In the genomic region with DNA sequence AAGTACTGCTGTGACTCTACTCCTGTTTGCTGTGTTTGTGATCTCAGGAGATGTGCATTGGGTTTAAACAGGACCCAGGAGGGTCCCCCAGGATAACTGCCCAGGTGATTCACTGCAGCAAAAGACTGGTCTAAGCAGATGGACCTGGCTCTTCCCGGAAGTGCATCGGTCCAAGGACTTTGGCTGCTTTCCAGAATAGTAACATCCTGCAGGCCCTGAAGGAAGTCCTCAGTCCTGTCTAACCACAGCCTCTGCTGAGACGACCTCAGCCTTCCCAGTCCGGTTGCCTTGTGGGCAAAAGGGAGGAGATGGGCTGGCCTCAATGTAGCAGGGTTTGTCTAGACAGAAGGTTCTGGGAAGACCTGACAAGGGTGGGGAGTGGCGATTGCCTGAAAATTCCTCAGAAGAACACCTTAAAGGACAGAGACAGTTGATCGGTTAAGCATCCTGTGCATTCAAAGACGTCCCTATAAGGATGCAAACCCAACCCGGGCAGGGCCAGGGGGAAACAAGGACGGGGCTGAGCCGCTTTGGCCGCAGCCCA, we compare ENCODE assay signal across 14 mouse cellular contexts. TPM values are rescaled to one million over a fixed set of nuclear protein-coding genes. Genes with fewer than 3 reads are reported as not detected.
A peak's percentile ranks its signal among the peaks of the same experiment; 100 is the strongest.
DNase-seq lines count a peak whose midpoint lies in the region; ATAC-seq and TF ChIP-seq lines count a peak whose summit lies in the region.
"Had no signal": no experiment of that assay in that cellular context is flagged by ENCODE, and none has a peak within 500 bp of the region (broad histone marks: within the 10 kb centered on the region; RNA-seq: fewer than 3 reads in every experiment).

No protein-coding gene starts in this region.

- H3K9ac ChIP-seq in kidney, embryonic 14.5 days (ENCODE audit: low read depth, low read length), result no peak overlapping the region
- H3K9ac ChIP-seq in midbrain, embryonic 11.5 days (ENCODE audit: low read length), result no peak overlapping the region
- no peak overlapping the region for H3K9ac ChIP-seq in midbrain, postnatal 0 days (replicated peaks; ENCODE audit: low read length, poor library complexity, severe bottlenecking)
- H3K9ac ChIP-seq: limb, embryonic 13.5 days had no signal

- no peak overlapping the region for H3K4me2 ChIP-seq in kidney, embryonic 14.5 days (replicated peaks; ENCODE audit: low read depth, low read length)
- H3K4me2 ChIP-seq in midbrain, embryonic 11.5 days, result no peak overlapping the region
- H3K4me2 ChIP-seq in midbrain, postnatal 0 days (ENCODE audit: low read depth, low read length, poor library complexity, severe bottlenecking), result no peak overlapping the region
- H3K4me2 ChIP-seq: limb, embryonic 13.5 days had no signal

- 63% methylated on average over 11 of the region's 11 CpGs for WGBS in kidney, adult 2 months
- 77% methylated on average over 11 of the region's 11 CpGs for WGBS in kidney, embryonic 14.5 days
- WGBS in midbrain, embryonic 11.5 days, result 78% methylated on average over 11 of the region's 11 CpGs
- 79% methylated on average over 11 of the region's 11 CpGs for WGBS in midbrain, postnatal 0 days

- no peak for ATAC-seq in kidney, embryonic 14.5 days (ENCODE audit: low FRiP score, low TSS enrichment)
- no peak for ATAC-seq in midbrain, embryonic 11.5 days (ENCODE audit: low FRiP score)
- no peak for ATAC-seq in midbrain, postnatal 0 days (ENCODE audit: low FRiP score)

- no peak overlapping the region for H3K4me3 ChIP-seq in kidney, adult 2 months (ENCODE audit: insufficient read depth, low read depth, low read length)
- no peak overlapping the region for H3K4me3 ChIP-seq in kidney, embryonic 14.5 days (ENCODE audit: low read length)
- no peak overlapping the region for H3K4me3 ChIP-seq in midbrain, embryonic 11.5 days (ENCODE audit: low read depth, low read length)
- H3K4me3 ChIP-seq in midbrain, postnatal 0 days (ENCODE audit: low read depth, low read length), result no peak overlapping the region
- H3K4me3 ChIP-seq: erythroblast, embryonic 14.5 days; limb, embryonic 13.5 days had no signal

- no peak overlapping the region for H3K27ac ChIP-seq in kidney, adult 2 months (ENCODE audit: insufficient read depth, low read depth, low read length)
- no peak overlapping the region for H3K27ac ChIP-seq in kidney, embryonic 14.5 days (ENCODE audit: low read depth, low read length)
- no peak overlapping the region for H3K27ac ChIP-seq in midbrain, embryonic 11.5 days (ENCODE audit: low read depth, low read length)
- H3K27ac ChIP-seq in midbrain, postnatal 0 days (ENCODE audit: low read depth, low read length), result no peak overlapping the region
- H3K27ac ChIP-seq: limb, embryonic 13.5 days had no signal

- H3K36me3 ChIP-seq in kidney, adult 2 months (ENCODE audit: control insufficient read depth, insufficient read depth, low read length), result no peaks in the 10 kb centered on the region
- no peaks in the 10 kb centered on the region for H3K36me3 ChIP-seq in kidney, embryonic 14.5 days (ENCODE audit: control insufficient read depth, insufficient read depth, low read length)
- H3K36me3 ChIP-seq in midbrain, embryonic 11.5 days (ENCODE audit: control insufficient read depth, insufficient read depth, low read length), result no peaks in the 10 kb centered on the region
- H3K36me3 ChIP-seq in midbrain, postnatal 0 days (ENCODE audit: insufficient read depth, low read length), result no peaks in the 10 kb centered on the region
- H3K36me3 ChIP-seq: limb, embryonic 13.5 days had no signal

- no peaks in the 10 kb centered on the region; the same call in 1 of the 2 replicates for H3K4me1 ChIP-seq in kidney, adult 2 months (ENCODE audit: control insufficient read depth, insufficient read depth, low read length)
- H3K4me1 ChIP-seq in kidney, embryonic 14.5 days (ENCODE audit: control insufficient read depth, insufficient read depth, low read length), result peaks cover 10% of the 10 kb centered on the region; the same call in 1 of the 2 replicates
- H3K4me1 ChIP-seq in midbrain, embryonic 11.5 days (ENCODE audit: control insufficient read depth, insufficient read depth, low read length), result 0 out of 2 replicates have a peak, but pooled peaks cover 3% of the 10 kb centered on the region
- no peaks in the 10 kb centered on the region for H3K4me1 ChIP-seq in midbrain, postnatal 0 days (ENCODE audit: insufficient read depth, low read length)

- no peak for TF ChIP-seq CTCF in kidney, adult 2 months (conservative IDR thresholded peaks at IDR 0.05; ENCODE audit: insufficient read depth, insufficient read length, low read depth, low read length)
- TF ChIP-seq CTCF in midbrain, postnatal 0 days (IDR thresholded peaks at IDR 0.05), result no peak

- peak; percentile 48 to 63 for DNase-seq in cerebellum, postnatal 10 days
- DNase-seq in cerebellum, adult 8-10 months, result no peak
- peak; percentile 53 for DNase-seq in kidney, adult 2 months
- DNase-seq in midbrain, embryonic 11.5 days (ENCODE audit: low spot score, missing footprints), result peak; percentile 67
- DNase-seq in midbrain, postnatal 0 days (ENCODE audit: low spot score), result no peak
- no peak for DNase-seq in adrenal gland, postnatal 14 days
- no peak for DNase-seq in spleen, postnatal 36 days (ENCODE audit: low spot score in 2 of 2)

- no peaks in the 10 kb centered on the region for H3K27me3 ChIP-seq in kidney, adult 2 months (replicated peaks; ENCODE audit: control insufficient read depth, insufficient read depth, low read length)
- no peaks in the 10 kb centered on the region for H3K27me3 ChIP-seq in kidney, embryonic 14.5 days (ENCODE audit: control insufficient read depth, insufficient read depth, low read length)
- no peaks in the 10 kb centered on the region for H3K27me3 ChIP-seq in midbrain, embryonic 11.5 days (ENCODE audit: control insufficient read depth, insufficient read depth, low read length)
- H3K27me3 ChIP-seq in midbrain, postnatal 0 days (ENCODE audit: insufficient read depth, low read length), result no peaks in the 10 kb centered on the region
- H3K27me3 ChIP-seq: limb, embryonic 13.5 days had no signal

- no peaks in the 10 kb centered on the region for H3K9me3 ChIP-seq in kidney, embryonic 14.5 days (ENCODE audit: control insufficient read depth, low read length)
- no peaks in the 10 kb centered on the region for H3K9me3 ChIP-seq in midbrain, embryonic 11.5 days (ENCODE audit: control insufficient read depth, low read length)
- no peaks in the 10 kb centered on the region for H3K9me3 ChIP-seq in midbrain, postnatal 0 days (ENCODE audit: low read length)
- H3K9me3 ChIP-seq: limb, embryonic 13.5 days had no signal

- no peak for TF ChIP-seq POLR2A in kidney, adult 2 months (IDR thresholded peaks at IDR 0.05; ENCODE audit: low read depth, low read length)

RNA-seq across cellular contexts. Expression of gene Marcksl1, which starts 10.4 kb away (rescaled TPM):
- polyA plus RNA-seq in kidney, adult 2 months (2012; rRNA removed), result 20.3 and 26.5 TPM in 2 replicates
- 823 and 993 TPM in 2 replicates for polyA plus RNA-seq in kidney, embryonic 14.5 days (2014; fragmentation: Nextera tagmentation; extraction: Ambion mirVana)
- 1,816 and 1,974 TPM in 2 replicates for polyA plus RNA-seq in midbrain, embryonic 11.5 days (2014; fragmentation: Nextera tagmentation; extraction: Ambion mirVana)
- total RNA-seq in midbrain, postnatal 0 days (2014; rRNA removed), result 1,529 and 1,586 TPM in 2 replicates
- 1,678 and 1,776 TPM in 2 replicates for polyA plus RNA-seq in midbrain, postnatal 0 days (2015; fragmentation: Nextera tagmentation; extraction: Ambion mirVana)
- total RNA-seq in adrenal gland, postnatal 14 days (2021), result 78.9 and 81.4 TPM in 2 replicates

RNA-seq across cellular contexts. Expression of gene Fam229a, which starts 12.0 kb away (rescaled TPM):
- polyA plus RNA-seq in kidney, adult 2 months (2012; rRNA removed), result 0.94 and 1.1 TPM in 2 replicates
- polyA plus RNA-seq in kidney, embryonic 14.5 days (2014; fragmentation: Nextera tagmentation; extraction: Ambion mirVana), result 0.39 TPM in 1 of 2 replicates, not detected in the other
- polyA plus RNA-seq in midbrain, embryonic 11.5 days (2014; fragmentation: Nextera tagmentation; extraction: Ambion mirVana), result not detected in 2 replicates
- total RNA-seq in midbrain, postnatal 0 days (2014; rRNA removed), result 2.2 TPM in 1 of 2 replicates, not detected in the other
- polyA plus RNA-seq in midbrain, postnatal 0 days (2015; fragmentation: Nextera tagmentation; extraction: Ambion mirVana), result 4.3 and 5.4 TPM in 2 replicates
- not detected in 2 replicates for total RNA-seq in adrenal gland, postnatal 14 days (2021)
- total RNA-seq: adrenal gland, adult 18-20 months; common myeloid progenitor, adult 5-6 weeks; granulocyte monocyte progenitor cell, adult 5-6 weeks had no signal
- polyA plus RNA-seq: limb, embryonic 13.5 days had no signal

RNA-seq across cellular contexts. Expression of gene Tssk3, which starts 12.2 kb away (rescaled TPM):
- polyA plus RNA-seq in kidney, adult 2 months (2012; rRNA removed), result 0.10 TPM in 1 of 2 replicates, not detected in the other
- not detected in 2 replicates for polyA plus RNA-seq in kidney, embryonic 14.5 days (2014; fragmentation: Nextera tagmentation; extraction: Ambion mirVana)
- polyA plus RNA-seq in midbrain, embryonic 11.5 days (2014; fragmentation: Nextera tagmentation; extraction: Ambion mirVana), result not detected in 2 replicates
- total RNA-seq in midbrain, postnatal 0 days (2014; rRNA removed), result 0.16 and 2.5 TPM in 2 replicates
- polyA plus RNA-seq in midbrain, postnatal 0 days (2015; fragmentation: Nextera tagmentation; extraction: Ambion mirVana), result 1.7 and 1.8 TPM in 2 replicates
- total RNA-seq in adrenal gland, postnatal 14 days (2021), result not detected in 2 replicates
- total RNA-seq: adrenal gland, adult 18-20 months; common myeloid progenitor, adult 5-6 weeks; granulocyte monocyte progenitor cell, adult 5-6 weeks; layer of hippocampus, postnatal 14 days had no signal
- polyA plus RNA-seq: erythroblast, embryonic 14.5 days; limb, embryonic 13.5 days had no signal

RNA-seq across cellular contexts. Expression of gene Hdac1, which starts 39.5 kb away (rescaled TPM):
- 35.4 and 41.6 TPM in 2 replicates for polyA plus RNA-seq in kidney, adult 2 months (2012; rRNA removed)
- polyA plus RNA-seq in kidney, embryonic 14.5 days (2014; fragmentation: Nextera tagmentation; extraction: Ambion mirVana), result 245 and 265 TPM in 2 replicates
- 225 and 234 TPM in 2 replicates for polyA plus RNA-seq in midbrain, embryonic 11.5 days (2014; fragmentation: Nextera tagmentation; extraction: Ambion mirVana)
- total RNA-seq in midbrain, postnatal 0 days (2014; rRNA removed), result 28.3 and 31.2 TPM in 2 replicates
- 48.4 and 48.9 TPM in 2 replicates for polyA plus RNA-seq in midbrain, postnatal 0 days (2015; fragmentation: Nextera tagmentation; extraction: Ambion mirVana)
- 55.7 and 59.5 TPM in 2 replicates for total RNA-seq in adrenal gland, postnatal 14 days (2021)

RNA-seq across cellular contexts. Expression of gene Bsdc1, which starts 41.6 kb away (rescaled TPM):
- 25.3 and 28.7 TPM in 2 replicates for polyA plus RNA-seq in kidney, adult 2 months (2012; rRNA removed)
- polyA plus RNA-seq in kidney, embryonic 14.5 days (2014; fragmentation: Nextera tagmentation; extraction: Ambion mirVana), result 20.5 and 23.3 TPM in 2 replicates
- polyA plus RNA-seq in midbrain, embryonic 11.5 days (2014; fragmentation: Nextera tagmentation; extraction: Ambion mirVana), result 23.3 and 23.7 TPM in 2 replicates
- 53.7 and 58.9 TPM in 2 replicates for total RNA-seq in midbrain, postnatal 0 days (2014; rRNA removed)
- polyA plus RNA-seq in midbrain, postnatal 0 days (2015; fragmentation: Nextera tagmentation; extraction: Ambion mirVana), result 27.0 and 27.1 TPM in 2 replicates
- total RNA-seq in adrenal gland, postnatal 14 days (2021), result 52.3 and 55.7 TPM in 2 replicates

Comparison
In these comparisons a context has a peak if more than half of its experiments do, and no peak if none do; other contexts are left out.
1. DNase-seq: peak in cerebellum, postnatal 10 days (2 of 2), kidney, adult 2 months (single experiment) and midbrain, embryonic 11.5 days (single experiment); none in cerebellum, adult 8-10 months (single experiment), midbrain, postnatal 0 days (single experiment), adrenal gland, postnatal 14 days (single experiment) and spleen, postnatal 36 days (0 of 2).
2. RNA of gene Marcksl1, which starts 10.4 kb away (polyA plus RNA-seq): 1,816 to 1,974 TPM in midbrain, embryonic 11.5 days, 1,678 to 1,776 TPM in midbrain, postnatal 0 days and 823 to 993 TPM in kidney, embryonic 14.5 days; 20.3 to 26.5 TPM in kidney, adult 2 months; every median in the first group is over 10 times any median in the second.